Mouse (Mus musculus) spleen, adult 2 months (tissue): ENCODE measurements around the gene Inka1.

ENCODE experiments used
- CTCF ChIP-seq: fragments of 200-500 bp; IDR thresholded peaks from 2 replicates; pipeline ENCODE4 v1.5.1; 2011; ENCODE audit warnings: mild to moderate bottlenecking, inconsistent platforms; ENCODE audit not compliant: insufficient read depth, insufficient read length, insufficient replicate concordance; ENCODE audit errors: extremely low read depth
- POLR2A ChIP-seq: fragments of 200-500 bp; IDR thresholded peaks from 2 replicates; pipeline ENCODE4 v1.6.1; 2011; ENCODE audit warnings: low read depth, low read length, inconsistent platforms

DNA sequence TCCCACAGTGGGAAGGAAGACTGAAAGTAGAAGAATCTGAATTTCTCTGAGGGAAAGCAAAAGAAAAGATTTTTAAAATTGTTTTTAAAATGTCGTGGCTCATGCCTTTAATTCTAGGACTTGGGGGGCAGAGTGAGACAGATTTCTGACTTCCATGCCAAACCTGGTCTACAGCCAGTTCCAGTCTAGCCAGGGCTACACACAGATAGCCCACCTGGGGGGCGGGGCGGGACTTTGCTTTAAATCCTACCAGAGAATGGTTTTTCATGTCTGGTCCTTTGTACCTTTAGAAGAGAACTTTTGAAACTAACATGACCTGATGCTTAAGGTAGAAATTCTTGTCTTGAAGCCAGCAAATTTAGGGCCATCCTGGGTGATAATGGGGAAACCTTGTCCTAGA is 37.5 kb upstream of the Inka1 start:
- TF ChIP-seq CTCF, result no peak
- TF ChIP-seq POLR2A, result no peak
